Mouse (Mus musculus): ENCODE measurements around the gene Sgms1. TPM values are rescaled to one million over a fixed set of nuclear protein-coding genes. Genes with fewer than 3 reads are reported as not detected.

The Sgms1 gene
- polyA plus RNA-seq, 1 experiment from 2014 or later: 43.0 TPM

- H3K4me1 ChIP-seq (ENCODE audit: control insufficient read depth, insufficient read depth, low read length): peaks cover 19% of the 10 kb centered on the region; the same call in 1 of the 2 replicates
- 0 out of 2 replicates have a peak, but pooled peaks have one; percentile 33 for ATAC-seq (ENCODE audit: insufficient read depth, low FRiP score)
- WGBS: 91% methylated on average over 5 of the region's 5 CpGs
- no peak overlapping the region for H3K27ac ChIP-seq (ENCODE audit: low read length)
- H3K4me3 ChIP-seq (replicated peaks; ENCODE audit: low read length): no peak overlapping the region
- no peak overlapping the region for H3K4me2 ChIP-seq (ENCODE audit: low read depth, low read length)
- no peaks in the 10 kb centered on the region for H3K27me3 ChIP-seq (ENCODE audit: control insufficient read depth, insufficient read depth, low read length)
- no peaks in the 10 kb centered on the region for H3K9me3 ChIP-seq (replicated peaks; ENCODE audit: control insufficient read depth, low read length)
- H3K36me3 ChIP-seq (ENCODE audit: control insufficient read depth, insufficient read depth, low read length): no peaks in the 10 kb centered on the region
- no peak overlapping the region for H3K9ac ChIP-seq (ENCODE audit: low read length)
Observed at GRCm38 (mm10) chr19:32199133-32199532, 190.4 kb downstream of the Sgms1 start.

DNA sequence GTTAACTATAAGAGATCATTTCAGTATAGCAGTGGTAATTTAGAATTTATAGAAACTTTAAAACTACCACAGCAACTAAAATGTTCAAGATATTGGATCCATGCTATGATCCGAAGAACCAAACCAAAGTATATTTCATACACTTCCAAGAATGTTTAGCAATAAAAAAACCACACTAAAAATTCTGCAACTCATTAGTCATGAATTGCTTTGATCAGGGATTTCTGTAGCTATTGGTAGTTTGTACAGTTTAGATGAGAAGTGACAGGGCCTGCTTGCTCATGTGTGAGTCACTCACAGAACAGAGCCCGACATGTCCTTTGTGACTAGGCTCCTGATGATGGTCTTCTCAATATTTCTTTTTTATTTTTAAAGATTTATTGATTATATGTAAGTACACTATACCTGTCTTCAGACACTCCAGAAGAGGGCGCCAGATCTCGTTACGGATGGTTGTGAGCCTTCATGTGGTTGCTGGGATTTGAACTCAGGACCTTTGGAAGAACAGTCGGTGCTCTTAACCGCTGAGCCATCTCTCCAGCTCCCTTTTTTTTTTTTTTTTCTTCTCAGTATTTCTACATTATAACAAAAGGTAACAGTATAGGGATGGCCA lies 190.9 kb downstream of the Sgms1 start:
- no peaks in the 10 kb centered on the region for H3K9me3 ChIP-seq (replicated peaks; ENCODE audit: control insufficient read depth, low read length)
- peaks cover 19% of the 10 kb centered on the region; the same call in 1 of the 2 replicates for H3K4me1 ChIP-seq (ENCODE audit: control insufficient read depth, insufficient read depth, low read length)
- H3K27ac ChIP-seq (ENCODE audit: low read length): no peak overlapping the region
- H3K9ac ChIP-seq (ENCODE audit: low read length): no peak overlapping the region
- WGBS: 92% methylated on average over 7 of the region's 7 CpGs
- no peaks in the 10 kb centered on the region for H3K36me3 ChIP-seq (ENCODE audit: control insufficient read depth, insufficient read depth, low read length)
- no peak overlapping the region for H3K4me2 ChIP-seq (ENCODE audit: low read depth, low read length)
- no peak for ATAC-seq (ENCODE audit: insufficient read depth, low FRiP score)
- H3K4me3 ChIP-seq (replicated peaks; ENCODE audit: low read length): no peak overlapping the region
- H3K27me3 ChIP-seq (ENCODE audit: control insufficient read depth, insufficient read depth, low read length): no peaks in the 10 kb centered on the region

- no peaks in the 10 kb centered on the region for H3K36me3 ChIP-seq (ENCODE audit: control insufficient read depth, insufficient read depth, low read length)
- H3K9ac ChIP-seq (ENCODE audit: low read length): no peak overlapping the region
- no peak overlapping the region for H3K4me2 ChIP-seq (ENCODE audit: low read depth, low read length)
- H3K27me3 ChIP-seq (ENCODE audit: control insufficient read depth, insufficient read depth, low read length): no peaks in the 10 kb centered on the region
- no peak for ATAC-seq (ENCODE audit: insufficient read depth, low FRiP score)
- no peaks in the 10 kb centered on the region for H3K9me3 ChIP-seq (replicated peaks; ENCODE audit: control insufficient read depth, low read length)
- peak overlapping the region; percentile 86 for H3K27ac ChIP-seq (ENCODE audit: low read length)
- H3K4me3 ChIP-seq (replicated peaks; ENCODE audit: low read length): no peak overlapping the region
- H3K4me1 ChIP-seq (ENCODE audit: control insufficient read depth, insufficient read depth, low read length): peaks cover 13% of the 10 kb centered on the region; the same call in 1 of the 2 replicates
- 61% methylated on average over 15 of the region's 15 CpGs for WGBS
Observed at GRCm38 (mm10) chr19:32196976-32197819, 192.3 kb downstream of the Sgms1 start.

DNA sequence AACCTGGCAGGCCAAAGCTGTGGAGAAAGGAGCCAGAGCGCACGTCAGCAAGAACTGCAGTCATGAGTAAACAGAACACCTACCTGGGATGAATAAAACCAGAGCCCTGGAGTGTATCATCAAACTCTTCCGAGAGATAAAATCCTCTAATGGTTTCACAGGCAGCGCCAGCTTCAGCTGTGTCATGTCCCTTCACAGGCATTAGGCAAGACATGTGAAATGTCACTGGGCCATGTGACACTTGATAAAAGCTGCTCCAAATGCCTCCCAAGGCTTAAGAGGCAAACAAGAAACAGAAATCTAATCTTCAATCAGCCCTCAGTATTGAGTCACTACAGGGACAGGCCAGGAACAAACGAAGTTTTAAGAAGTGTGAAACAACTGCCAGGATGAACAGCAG lies 193.3 kb downstream of the Sgms1 start:
- Histone ChIP-seq H3K4me1 (ENCODE audit: control insufficient read depth, insufficient read depth, low read length) (peaks cover 13% of the 10 kb centered on the region; the same call in 1 of the 2 replicates), H3K4me3 (replicated peaks; ENCODE audit: low read length) (no peak overlapping the region), H3K9ac (ENCODE audit: low read length) (no peak overlapping the region), H3K27ac (ENCODE audit: low read length) (peak overlapping the region; percentile 72), H3K27me3 (ENCODE audit: control insufficient read depth, insufficient read depth, low read length) (no peaks in the 10 kb centered on the region), H3K4me2 (ENCODE audit: low read depth, low read length) (no peak overlapping the region), H3K9me3 (replicated peaks; ENCODE audit: control insufficient read depth, low read length) (no peaks in the 10 kb centered on the region), H3K36me3 (ENCODE audit: control insufficient read depth, insufficient read depth, low read length) (no peaks in the 10 kb centered on the region)
- no peak for ATAC-seq (ENCODE audit: insufficient read depth, low FRiP score)
- WGBS: 39% methylated on average over 5 of the region's 5 CpGs

- no peaks in the 10 kb centered on the region for H3K27me3 ChIP-seq (ENCODE audit: control insufficient read depth, insufficient read depth, low read length)
- no peaks in the 10 kb centered on the region for H3K9me3 ChIP-seq (replicated peaks; ENCODE audit: control insufficient read depth, low read length)
- no peak overlapping the region for H3K4me3 ChIP-seq (replicated peaks; ENCODE audit: low read length)
- H3K4me1 ChIP-seq (ENCODE audit: control insufficient read depth, insufficient read depth, low read length): peaks cover 10% of the 10 kb centered on the region
- no peak for ATAC-seq (ENCODE audit: insufficient read depth, low FRiP score)
- no peaks in the 10 kb centered on the region for H3K36me3 ChIP-seq (ENCODE audit: control insufficient read depth, insufficient read depth, low read length)
- H3K4me2 ChIP-seq (ENCODE audit: low read depth, low read length): no peak overlapping the region
- H3K27ac ChIP-seq (ENCODE audit: low read length): no peak overlapping the region
- WGBS: 17% methylated on average over 1 of the region's 1 CpGs
- no peak overlapping the region for H3K9ac ChIP-seq (ENCODE audit: low read length)
Observed at GRCm38 (mm10) chr19:32194863-32195262, 194.7 kb downstream of the Sgms1 start.

GRCm38 (mm10) chr19:32194074-32194473 lies 195.4 kb downstream of the Sgms1 start:
- Histone ChIP-seq H3K27me3 (ENCODE audit: control insufficient read depth, insufficient read depth, low read length) (no peaks in the 10 kb centered on the region), H3K27ac (ENCODE audit: low read length) (no peak overlapping the region), H3K9me3 (replicated peaks; ENCODE audit: control insufficient read depth, low read length) (no peaks in the 10 kb centered on the region), H3K4me3 (replicated peaks; ENCODE audit: low read length) (no peak overlapping the region), H3K9ac (ENCODE audit: low read length) (no peak overlapping the region), H3K36me3 (ENCODE audit: control insufficient read depth, insufficient read depth, low read length) (no peaks in the 10 kb centered on the region), H3K4me1 (ENCODE audit: control insufficient read depth, insufficient read depth, low read length) (peaks cover 13% of the 10 kb centered on the region), H3K4me2 (ENCODE audit: low read depth, low read length) (no peak overlapping the region)
- no peak for ATAC-seq (ENCODE audit: insufficient read depth, low FRiP score)
- WGBS: 94% methylated on average over 3 of the region's 3 CpGs

DNA sequence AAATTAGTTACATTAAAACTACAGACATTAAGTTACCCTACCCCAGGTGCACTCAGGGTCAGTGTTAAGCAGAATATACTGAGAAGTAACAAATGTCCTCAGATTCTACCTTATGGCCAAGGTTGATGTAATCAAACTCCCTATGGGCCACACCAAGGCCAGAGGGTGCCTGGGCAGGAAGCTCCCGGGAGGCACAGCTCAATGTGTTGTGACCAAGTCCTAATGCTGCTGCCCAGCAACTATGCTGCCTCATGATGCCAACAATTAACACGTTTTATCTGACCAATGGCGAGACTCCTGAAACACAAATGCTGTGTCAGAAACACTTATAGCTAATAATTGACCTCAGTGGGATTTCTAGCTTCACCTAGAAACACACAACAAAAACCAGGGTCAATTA lies 197.9 kb downstream of the Sgms1 start:
- H3K27ac ChIP-seq (ENCODE audit: low read length): no peak overlapping the region
- no peaks in the 10 kb centered on the region for H3K27me3 ChIP-seq (ENCODE audit: control insufficient read depth, insufficient read depth, low read length)
- ATAC-seq (ENCODE audit: insufficient read depth, low FRiP score): no peak
- peaks cover 18% of the 10 kb centered on the region for H3K4me1 ChIP-seq (ENCODE audit: control insufficient read depth, insufficient read depth, low read length)
- no peak overlapping the region for H3K9ac ChIP-seq (ENCODE audit: low read length)
- no peak overlapping the region for H3K4me2 ChIP-seq (ENCODE audit: low read depth, low read length)
- H3K36me3 ChIP-seq (ENCODE audit: control insufficient read depth, insufficient read depth, low read length): no peaks in the 10 kb centered on the region
- WGBS: 85% methylated on average over 3 of the region's 3 CpGs
- H3K9me3 ChIP-seq (replicated peaks; ENCODE audit: control insufficient read depth, low read length): no peaks in the 10 kb centered on the region
- H3K4me3 ChIP-seq (replicated peaks; ENCODE audit: low read length): no peak overlapping the region

DNA sequence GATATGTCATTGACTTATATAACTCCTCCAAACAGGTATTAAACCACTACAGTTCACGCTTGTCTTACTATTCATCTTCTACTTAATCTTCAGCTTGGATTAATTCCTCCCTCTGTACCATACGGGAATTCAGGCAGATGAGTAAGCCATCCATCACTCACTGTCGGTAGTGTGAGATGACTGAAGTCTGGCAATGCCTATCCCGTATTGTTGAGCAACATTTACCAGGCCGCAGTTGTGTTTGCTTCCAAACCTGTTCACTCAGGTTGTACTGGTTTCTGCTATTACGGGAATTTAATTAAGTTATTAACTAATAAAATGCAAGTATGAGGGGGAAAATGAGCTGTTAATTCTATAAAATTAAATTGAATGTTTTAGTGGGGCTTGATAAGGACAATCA lies 199.6 kb downstream of the Sgms1 start:
- no peak overlapping the region for H3K4me2 ChIP-seq (ENCODE audit: low read depth, low read length)
- no peaks in the 10 kb centered on the region for H3K27me3 ChIP-seq (ENCODE audit: control insufficient read depth, insufficient read depth, low read length)
- no peak overlapping the region for H3K9ac ChIP-seq (ENCODE audit: low read length)
- H3K4me1 ChIP-seq (ENCODE audit: control insufficient read depth, insufficient read depth, low read length): peaks cover 12% of the 10 kb centered on the region
- no peak for ATAC-seq (ENCODE audit: insufficient read depth, low FRiP score)
- H3K27ac ChIP-seq (ENCODE audit: low read length): no peak overlapping the region
- WGBS: 68% methylated on average over 6 of the region's 6 CpGs
- no peaks in the 10 kb centered on the region for H3K36me3 ChIP-seq (ENCODE audit: control insufficient read depth, insufficient read depth, low read length)
- no peak overlapping the region for H3K4me3 ChIP-seq (replicated peaks; ENCODE audit: low read length)
- H3K9me3 ChIP-seq (replicated peaks; ENCODE audit: control insufficient read depth, low read length): no peaks in the 10 kb centered on the region

- no peak for ATAC-seq (ENCODE audit: insufficient read depth, low FRiP score)
Observed at GRCm38 (mm10) chr19:32189036-32189436, 200.5 kb downstream of the Sgms1 start.

More at GRCm38 (mm10) chr19:32189036-32189436, 200.5 kb downstream of the Sgms1 start:
- H3K36me3 ChIP-seq (ENCODE audit: control insufficient read depth, insufficient read depth, low read length): no peaks in the 10 kb centered on the region
- no peak overlapping the region for H3K4me3 ChIP-seq (replicated peaks; ENCODE audit: low read length)
- no peak overlapping the region for H3K9ac ChIP-seq (ENCODE audit: low read length)
- H3K4me1 ChIP-seq (ENCODE audit: control insufficient read depth, insufficient read depth, low read length): peaks cover 9% of the 10 kb centered on the region
- H3K27me3 ChIP-seq (ENCODE audit: control insufficient read depth, insufficient read depth, low read length): no peaks in the 10 kb centered on the region
- WGBS: 73% methylated on average over 5 of the region's 5 CpGs
- H3K9me3 ChIP-seq (replicated peaks; ENCODE audit: control insufficient read depth, low read length): no peaks in the 10 kb centered on the region
- no peak overlapping the region for H3K4me2 ChIP-seq (ENCODE audit: low read depth, low read length)
- no peak overlapping the region for H3K27ac ChIP-seq (ENCODE audit: low read length)
